Mouse (Mus musculus): ENCODE data around the gene Cradd.

Gene Cradd

GRCm38 (mm10) chr10:95334826-95335225 is 10.9 kb upstream of the Cradd start:
- DNase-seq (ENCODE audit: low read depth, low spot score), result no peak

GRCm38 (mm10) chr10:95332596-95332995 is 8.7 kb upstream of the Cradd start:
- no peak for DNase-seq (ENCODE audit: low read depth, low spot score)

- DNase-seq (ENCODE audit: low read depth, low spot score), result no peak
Observed at GRCm38 (mm10) chr10:95330375-95331363, 6.7 kb upstream of the Cradd start.

- no peak for DNase-seq (ENCODE audit: low read depth, low spot score)
Observed at GRCm38 (mm10) chr10:95329884-95330283, 6.0 kb upstream of the Cradd start.

- no peak for DNase-seq (ENCODE audit: low read depth, low spot score)
Observed at GRCm38 (mm10) chr10:95324278-95324631, 322 bp upstream of the Cradd start.

- no peak for DNase-seq (ENCODE audit: low read depth, low spot score)
Observed at GRCm38 (mm10) chr10:95322076-95323070, 1.6 kb downstream of the Cradd start.

GRCm38 (mm10) chr10:95319001-95319400 is 4.9 kb downstream of the Cradd start:
- no peak for DNase-seq (ENCODE audit: low read depth, low spot score)

- no peak for DNase-seq (ENCODE audit: low read depth, low spot score)
Observed at GRCm38 (mm10) chr10:95318392-95318708, 5.6 kb downstream of the Cradd start.

- DNase-seq (ENCODE audit: low read depth, low spot score), result no peak
Observed at GRCm38 (mm10) chr10:95317581-95318391, 6.1 kb downstream of the Cradd start.

- DNase-seq (ENCODE audit: low read depth, low spot score), result no peak
Observed at GRCm38 (mm10) chr10:95317091-95317490, 6.8 kb downstream of the Cradd start.

GRCm38 (mm10) chr10:95316675-95317074 is 7.3 kb downstream of the Cradd start:
- DNase-seq (ENCODE audit: low read depth, low spot score), result no peak

GRCm38 (mm10) chr10:95315801-95316474 is 8.0 kb downstream of the Cradd start:
- DNase-seq (ENCODE audit: low read depth, low spot score), result no peak

GRCm38 (mm10) chr10:95315321-95315720 is 8.6 kb downstream of the Cradd start:
- no peak for DNase-seq (ENCODE audit: low read depth, low spot score)

- no peak for DNase-seq (ENCODE audit: low read depth, low spot score)
Observed at GRCm38 (mm10) chr10:95314019-95314418, 9.9 kb downstream of the Cradd start.

GRCm38 (mm10) chr10:95313524-95313923 is 10.4 kb downstream of the Cradd start:
- peak; percentile 57 for DNase-seq (ENCODE audit: low read depth, low spot score)

GRCm38 (mm10) chr10:95310688-95311441 is 13.1 kb downstream of the Cradd start:
- no peak for DNase-seq (ENCODE audit: low read depth, low spot score)

- DNase-seq (ENCODE audit: low read depth, low spot score), result no peak
Observed at GRCm38 (mm10) chr10:95309412-95310322, 14.3 kb downstream of the Cradd start.

- no peak for DNase-seq (ENCODE audit: low read depth, low spot score)
Observed at GRCm38 (mm10) chr10:95308991-95309390, 14.9 kb downstream of the Cradd start.

GRCm38 (mm10) chr10:95307916-95308315 is 16.0 kb downstream of the Cradd start:
- DNase-seq (ENCODE audit: low read depth, low spot score), result no peak
